Mouse (Mus musculus) heart, embryonic 13.5 days (tissue): ENCODE results near the gene Fbxl16. TPM values are rescaled to one million over a fixed set of nuclear protein-coding genes. Genes with fewer than 3 reads are reported as not detected.

Experiments
- ATAC-seq: fragments of 200-750 bp; cut with Nextera tagmentation; 2 replicates; pipeline ENCODE4 v1.8.0; 2017; ENCODE audit warnings: moderate TSS enrichment; ENCODE audit not compliant: insufficient number of reproducible peaks, low FRiP score, low TSS enrichment; ENCODE audit errors: extremely low read depth
- H3K27ac ChIP-seq: fragments of 300-500 bp; sonication (generic); replicated peaks from 2 replicates; pipeline ENCODE4 v1.5.1; 2015; ENCODE audit warnings: moderate library complexity, mild to moderate bottlenecking, inconsistent platforms
- H3K27me3 ChIP-seq: fragments of 300-500 bp; sonication (generic); replicated peaks from 2 replicates; pipeline ENCODE4 v1.6.1; 2015; ENCODE audit warnings: mild to moderate bottlenecking, inconsistent platforms
- H3K36me3 ChIP-seq: fragments of 300-500 bp; sonication (generic); 2 replicates; pipeline ENCODE4 v1.6.1; 2015; ENCODE audit warnings: mild to moderate bottlenecking, inconsistent platforms
- H3K4me1 ChIP-seq: fragments of 300-500 bp; sonication (generic); 2 replicates; pipeline ENCODE4 v1.6.1; 2015; ENCODE audit warnings: inconsistent platforms
- H3K4me2 ChIP-seq: fragments of 300-500 bp; sonication (generic); 2 replicates; pipeline ENCODE4 v1.6.1; 2015; ENCODE audit warnings: inconsistent platforms, mild to moderate bottlenecking, moderate library complexity
- H3K4me3 ChIP-seq: fragments of 300-500 bp; sonication (generic); 2 replicates; pipeline ENCODE4 v1.5.1; 2015; ENCODE audit warnings: moderate library complexity, mild to moderate bottlenecking, inconsistent platforms
- H3K9ac ChIP-seq: fragments of 300-500 bp; sonication (generic); 2 replicates; pipeline ENCODE4 v1.6.1; 2015; ENCODE audit warnings: inconsistent platforms, mild to moderate bottlenecking, moderate library complexity
- H3K9me3 ChIP-seq: fragments of 300-500 bp; sonication (generic); 2 replicates; pipeline ENCODE4 v1.6.1; 2016; ENCODE audit warnings: inconsistent platforms
- WGBS: fragments of 180-500 bp; shearing (Covaris S2); methylation state at CpG from one replicate; pipeline ENCODE4 v1.1.7; 2015; ENCODE audit warnings: mixed read lengths; 5-methylcytosine and 5-hydroxymethylcytosine counted together
- polyA plus RNA-seq: library from polyadenylated mRNA; unstranded; fragments of >200 nt; fragmentation: Nextera tagmentation; extraction: Ambion mirVana; gene quantifications from 2 replicates; pipeline ENCODE4 v1.2.1, GENCODE M21; 2015

The Fbxl16 gene
- polyA plus RNA-seq, 1 experiment from 2014 or later, result 1.0 TPM

DNA sequence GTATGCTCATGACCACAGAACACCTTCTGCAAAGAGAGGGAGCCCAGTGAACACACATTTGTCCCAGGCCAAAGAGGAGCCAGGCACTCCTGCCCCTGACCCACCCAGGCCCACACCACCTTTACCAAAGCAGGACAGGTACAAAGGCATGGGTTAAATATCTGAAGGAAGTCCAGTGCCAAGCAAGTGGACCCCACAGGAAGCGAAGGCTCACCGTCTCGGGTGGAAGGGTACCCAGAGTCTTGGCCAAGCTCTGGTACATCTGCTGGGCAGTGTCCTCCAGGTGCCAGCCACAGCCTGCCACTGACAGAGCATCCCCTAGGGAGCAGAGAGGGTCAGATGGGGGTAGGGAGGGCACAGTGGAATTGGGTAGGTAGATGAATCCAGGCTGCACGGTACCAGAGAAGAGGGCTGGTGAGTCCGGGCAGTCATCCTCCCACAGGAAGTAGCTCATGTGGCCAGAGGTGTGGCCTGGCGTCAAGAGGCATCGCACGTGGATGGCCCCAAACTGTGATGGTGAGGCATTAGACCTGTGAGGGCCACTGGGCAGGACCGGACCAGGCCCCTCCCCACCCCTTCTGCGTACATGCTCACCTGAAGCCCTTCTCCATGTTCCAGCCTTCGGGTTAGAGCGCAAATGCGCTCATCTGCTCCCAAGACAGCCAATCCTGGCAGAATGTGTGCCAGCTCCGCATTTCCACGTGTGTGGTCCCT lies 24.9 kb upstream of the Fbxl16 start:
- 82% methylated on average over 15 of the region's 15 CpGs for WGBS
- H3K27ac ChIP-seq, result no peak overlapping the region
- peak overlapping the region; percentile 90 for H3K9ac ChIP-seq
- peak overlapping the region; percentile 94 for H3K4me2 ChIP-seq
- ATAC-seq, result no peak
- H3K27me3 ChIP-seq, result no peaks in the 10 kb centered on the region
- H3K4me3 ChIP-seq, result peak overlapping the region; percentile 79
- peaks cover 69% of the 10 kb centered on the region for H3K36me3 ChIP-seq
- peaks cover 31% of the 10 kb centered on the region for H3K4me1 ChIP-seq
- H3K9me3 ChIP-seq, result no peaks in the 10 kb centered on the region

DNA sequence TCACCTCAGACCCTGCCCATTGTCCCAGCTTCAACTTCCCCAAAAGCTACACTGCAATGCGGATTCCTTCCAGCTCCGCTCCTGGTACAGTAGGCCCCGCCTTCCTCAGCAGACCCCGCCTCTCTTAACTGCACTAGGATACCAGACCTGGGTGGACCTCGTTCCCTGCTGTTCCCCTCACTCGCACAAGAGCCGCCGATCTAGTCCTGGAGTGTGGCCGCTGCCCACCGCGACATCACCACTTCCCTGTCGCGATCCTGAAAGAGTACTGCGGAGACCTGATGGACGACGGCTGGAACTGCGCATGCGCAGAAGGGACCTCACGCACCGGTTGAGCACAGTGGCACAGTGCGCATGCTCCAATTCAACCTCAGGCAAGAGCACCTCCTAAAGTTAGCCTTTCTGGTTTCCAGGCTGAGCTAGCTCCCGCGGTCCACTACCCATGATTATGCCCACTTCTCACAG lies 23.6 kb upstream of the Fbxl16 start, which contains the start of gene Haghl:
Haghl (minus strand) TSS at position 393 of the 465 bp plus-strand sequence.
- H3K36me3 ChIP-seq, result peaks cover 68% of the 10 kb centered on the region
- peak within 1 kb of the TSS; percentile 79 for H3K4me3 ChIP-seq
- H3K4me2 ChIP-seq, result peak within 1 kb of the TSS; percentile 94
- ATAC-seq, result peak; percentile 71
- H3K27me3 ChIP-seq, result no peaks in the 10 kb centered on the region
- H3K4me1 ChIP-seq, result peaks cover 31% of the 10 kb centered on the region
- H3K9ac ChIP-seq, result peak within 1 kb of the TSS; percentile 90
- under 1% methylated on average over 23 of the region's 23 CpGs for WGBS
- peak within 1 kb of the TSS; percentile 93 for H3K27ac ChIP-seq
- no peaks in the 10 kb centered on the region for H3K9me3 ChIP-seq

DNA sequence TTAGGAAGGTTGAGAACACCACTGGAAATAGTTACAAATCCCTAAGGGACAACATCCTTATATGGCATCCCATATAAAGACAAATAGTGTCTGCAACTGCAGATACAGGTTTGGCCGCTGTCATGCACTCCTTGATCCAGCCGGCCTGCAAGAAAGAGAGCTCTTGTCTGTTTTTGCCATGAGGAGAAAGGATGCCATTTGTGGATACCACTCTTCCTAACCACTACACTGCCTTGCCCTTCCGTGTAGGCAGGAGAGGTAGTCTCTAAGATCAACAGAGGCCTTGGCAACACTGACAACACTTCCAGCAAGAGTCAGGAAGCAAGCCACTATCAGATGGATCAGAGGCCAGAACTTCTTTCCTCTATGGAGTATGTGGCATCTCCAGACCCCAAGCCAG lies 22.6 kb upstream of the Fbxl16 start, which contains the start of gene Ccdc78:
Ccdc78 (plus strand) TSS at position 301 of the 400 bp plus-strand sequence.
- Histone ChIP-seq H3K36me3 (peaks cover 62% of the 10 kb centered on the region), H3K4me1 (peaks cover 39% of the 10 kb centered on the region), H3K4me2 (peak within 1 kb of the TSS; percentile 94), H3K9me3 (no peaks in the 10 kb centered on the region), H3K27me3 (no peaks in the 10 kb centered on the region), H3K9ac (peak within 1 kb of the TSS; percentile 90), H3K27ac (peak within 1 kb of the TSS; percentile 93), H3K4me3 (peak within 1 kb of the TSS; percentile 79)
- ATAC-seq, result no peak
- 65% methylated on average over 3 of the region's 3 CpGs for WGBS

DNA sequence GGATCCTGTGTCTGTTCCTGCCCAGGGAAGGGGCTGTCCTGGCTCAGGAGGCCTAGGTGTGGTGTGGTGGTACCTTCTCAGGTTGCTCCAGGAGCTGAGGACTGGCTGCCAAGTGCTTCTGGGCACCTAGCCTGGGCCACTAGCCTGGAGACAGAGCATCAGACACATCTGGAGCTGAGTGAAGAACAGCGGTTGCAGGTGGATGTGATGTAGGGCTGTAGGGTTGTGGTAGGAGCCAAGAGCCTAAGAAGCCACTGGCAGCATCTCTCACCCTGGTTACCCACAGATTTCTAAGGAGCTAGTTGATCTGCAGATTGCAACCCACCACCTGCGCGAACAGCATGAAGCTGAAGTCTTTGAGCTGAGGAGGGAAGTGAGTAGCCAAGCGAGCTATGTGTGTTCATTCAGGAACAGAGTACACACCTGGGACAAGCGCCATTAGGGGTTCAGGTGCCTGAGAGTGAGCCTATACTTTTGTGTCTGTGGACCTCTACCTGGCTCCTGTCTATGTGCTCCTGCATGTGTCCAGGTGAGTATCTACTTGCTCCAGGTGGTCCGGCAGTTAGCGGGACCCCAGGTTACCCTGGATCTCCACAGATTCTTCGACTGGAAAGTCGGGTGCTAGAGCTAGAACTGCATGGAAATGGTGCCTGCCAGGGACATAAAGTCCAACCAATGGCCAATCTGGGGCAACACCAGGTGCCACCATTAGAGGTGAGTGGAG lies 21.9 kb upstream of the Fbxl16 start:
- H3K27ac ChIP-seq, result no peak overlapping the region
- peaks cover 55% of the 10 kb centered on the region for H3K36me3 ChIP-seq
- no peak overlapping the region for H3K4me3 ChIP-seq
- WGBS, result 85% methylated on average over 9 of the region's 9 CpGs
- no peak overlapping the region for H3K9ac ChIP-seq
- H3K27me3 ChIP-seq, result no peaks in the 10 kb centered on the region
- H3K4me2 ChIP-seq, result no peak overlapping the region
- peaks cover 43% of the 10 kb centered on the region for H3K4me1 ChIP-seq
- no peak for ATAC-seq
- no peaks in the 10 kb centered on the region for H3K9me3 ChIP-seq

DNA sequence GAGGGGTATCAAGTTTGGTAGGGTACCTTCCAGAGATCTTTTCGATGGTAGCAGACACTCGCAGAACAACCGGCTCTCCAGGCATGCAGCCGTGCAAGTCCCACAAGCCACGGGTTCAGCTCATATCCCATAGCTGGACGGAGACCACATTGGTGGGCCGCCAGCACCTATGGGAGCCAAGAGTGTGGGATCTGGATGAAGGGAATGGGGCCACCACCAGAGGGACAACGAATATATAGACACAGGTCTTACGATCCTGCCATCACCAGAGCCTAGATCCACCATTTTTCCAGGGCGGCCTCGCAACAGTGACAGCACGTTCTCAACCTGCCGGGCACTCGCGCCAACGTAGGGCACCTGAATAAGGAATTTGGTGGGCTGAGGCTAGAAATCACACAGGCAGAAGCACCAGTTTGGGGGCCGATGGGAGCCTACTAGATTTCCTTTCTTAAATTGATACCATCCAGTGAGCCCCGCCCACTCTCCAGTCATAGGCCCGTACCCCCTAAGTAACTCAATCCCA lies 17.5 kb upstream of the Fbxl16 start:
- 30% methylated on average over 19 of the region's 19 CpGs for WGBS
- H3K27me3 ChIP-seq, result no peaks in the 10 kb centered on the region
- H3K9me3 ChIP-seq, result no peaks in the 10 kb centered on the region
- H3K27ac ChIP-seq, result peak overlapping the region; percentile 96
- H3K4me3 ChIP-seq, result peak overlapping the region; percentile 79
- ATAC-seq, result no peak
- peaks cover 32% of the 10 kb centered on the region for H3K36me3 ChIP-seq
- H3K4me1 ChIP-seq, result peaks cover 45% of the 10 kb centered on the region
- H3K4me2 ChIP-seq, result peak overlapping the region; percentile 90
- H3K9ac ChIP-seq, result peak overlapping the region; percentile 86

DNA sequence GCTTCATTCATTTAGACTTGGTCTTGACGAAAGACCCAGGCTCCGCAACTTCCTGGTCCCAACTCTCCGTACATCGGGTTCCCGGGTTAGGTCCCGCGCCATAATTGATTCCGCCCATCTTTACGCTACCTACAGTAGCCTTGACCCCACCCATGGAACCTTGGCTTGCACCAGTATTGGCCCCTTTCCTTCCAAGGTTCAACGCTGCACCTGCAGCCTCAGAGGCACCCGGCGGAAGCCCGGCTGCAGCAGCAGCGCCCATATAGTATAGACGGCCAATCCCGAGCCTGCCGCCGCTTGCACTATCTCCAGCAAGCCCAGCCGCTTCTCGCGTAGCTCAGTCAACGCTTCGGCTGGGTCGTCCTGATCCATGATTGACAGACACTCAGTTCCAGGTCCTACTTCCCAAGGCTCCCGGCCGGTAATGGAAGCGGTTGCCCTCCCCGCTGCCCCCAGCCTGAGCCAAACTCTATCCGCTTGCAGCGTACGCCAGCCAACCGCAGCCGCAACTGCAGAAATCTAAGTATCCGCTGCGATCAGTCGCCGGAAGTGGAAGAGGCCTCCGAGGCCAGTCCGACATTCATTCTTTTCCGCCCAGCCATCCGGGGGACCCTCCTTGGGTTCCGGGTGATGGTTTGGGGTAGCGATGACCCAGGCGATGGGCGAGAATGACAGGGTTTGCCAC lies 16.9 kb upstream of the Fbxl16 start:
- H3K9me3 ChIP-seq, result no peaks in the 10 kb centered on the region
- H3K4me2 ChIP-seq, result peak overlapping the region; percentile 90
- H3K4me1 ChIP-seq, result peaks cover 47% of the 10 kb centered on the region
- H3K4me3 ChIP-seq, result peak overlapping the region; percentile 79
- WGBS, result under 1% methylated on average over 45 of the region's 45 CpGs
- H3K36me3 ChIP-seq, result peaks cover 32% of the 10 kb centered on the region
- H3K9ac ChIP-seq, result peak overlapping the region; percentile 86
- 0 out of 2 replicates have a peak, but pooled peaks have one; percentile 29 for ATAC-seq
- H3K27ac ChIP-seq, result peak overlapping the region; percentile 96
- no peaks in the 10 kb centered on the region for H3K27me3 ChIP-seq

DNA sequence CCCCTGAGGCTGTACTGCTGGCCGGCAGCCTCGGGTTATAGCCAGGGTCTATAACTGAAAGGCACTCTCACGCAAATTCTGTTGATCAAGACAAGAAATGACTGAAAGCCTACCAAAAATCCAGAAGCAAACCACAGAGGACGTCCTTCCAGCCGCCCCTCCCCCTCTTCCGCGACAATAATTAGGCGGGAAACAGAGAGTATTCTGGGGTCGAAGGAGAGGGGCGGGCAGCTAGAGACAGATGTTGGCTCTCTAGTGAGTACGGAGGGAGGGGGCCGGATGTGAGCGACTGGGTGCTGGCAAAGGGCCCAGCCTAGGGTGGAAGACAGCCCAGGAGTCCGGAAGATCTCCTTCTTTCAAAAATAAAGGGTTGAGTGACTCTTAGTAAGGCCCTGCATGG lies 16.3 kb upstream of the Fbxl16 start, which contains the start of gene Fam173a:
Fam173a (minus strand) TSS at position 287 of the 400 bp plus-strand sequence.
- 1% methylated on average over 14 of the region's 14 CpGs for WGBS
- H3K9me3 ChIP-seq, result no peaks in the 10 kb centered on the region
- H3K27ac ChIP-seq, result peak within 1 kb of the TSS; percentile 96
- H3K4me3 ChIP-seq, result peak within 1 kb of the TSS; percentile 79
- H3K27me3 ChIP-seq, result no peaks in the 10 kb centered on the region
- peaks cover 53% of the 10 kb centered on the region for H3K4me1 ChIP-seq
- ATAC-seq, result peak; percentile 54; the same call in 1 of the 2 replicates
- peak within 1 kb of the TSS; percentile 86 for H3K9ac ChIP-seq
- H3K4me2 ChIP-seq, result peak within 1 kb of the TSS; percentile 90
- H3K36me3 ChIP-seq, result peaks cover 27% of the 10 kb centered on the region

DNA sequence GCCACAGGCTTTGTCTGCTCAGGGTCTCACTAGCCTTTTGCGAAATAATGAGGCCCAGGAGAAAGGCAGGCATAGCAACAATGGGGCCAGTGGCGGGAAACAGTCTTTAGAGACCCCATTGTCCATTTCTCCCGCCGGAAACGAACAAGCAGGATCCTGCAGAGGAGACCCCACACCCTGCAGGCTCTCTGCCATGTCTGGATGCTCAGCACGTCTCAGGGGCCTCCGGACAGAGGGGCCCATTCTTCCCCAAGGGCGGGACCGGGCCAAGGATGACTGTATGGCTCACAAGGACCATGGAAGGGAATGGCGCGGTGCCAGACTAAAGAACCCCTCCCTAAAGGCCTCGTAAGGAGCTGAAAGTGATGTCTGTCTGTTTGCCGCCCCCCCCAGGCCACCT lies 14.7 kb upstream of the Fbxl16 start:
- WGBS, result 77% methylated on average over 13 of the region's 13 CpGs
- Histone ChIP-seq H3K4me3 (no peak overlapping the region), H3K36me3 (peaks cover 13% of the 10 kb centered on the region), H3K9me3 (no peaks in the 10 kb centered on the region), H3K27me3 (no peaks in the 10 kb centered on the region), H3K9ac (no peak overlapping the region), H3K4me2 (no peak overlapping the region), H3K27ac (no peak overlapping the region), H3K4me1 (peaks cover 53% of the 10 kb centered on the region)
- ATAC-seq, result no peak

DNA sequence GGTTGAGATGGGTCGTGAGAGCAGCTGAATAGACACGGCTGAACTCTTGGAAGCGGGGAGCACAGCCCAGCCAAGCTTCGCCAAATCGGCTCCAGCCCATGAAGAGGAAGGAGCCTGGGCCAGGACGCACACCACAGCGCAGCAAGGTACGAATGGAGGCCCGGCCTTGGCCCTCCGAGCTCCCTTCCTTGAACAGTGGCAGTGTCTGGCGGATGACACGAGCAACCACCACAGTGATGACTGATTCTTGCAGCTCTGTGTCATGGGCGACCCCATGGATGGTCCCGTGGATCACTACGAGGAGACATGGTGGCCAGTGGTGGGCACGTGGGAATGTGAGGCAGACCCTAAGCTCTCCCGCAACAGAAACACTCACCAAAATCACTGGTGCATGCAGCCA lies 13.9 kb upstream of the Fbxl16 start:
- no peak overlapping the region for H3K27ac ChIP-seq
- peaks cover 5% of the 10 kb centered on the region for H3K36me3 ChIP-seq
- WGBS, result 83% methylated on average over 17 of the region's 17 CpGs
- peak overlapping the region; percentile 85; the same call in 1 of the 2 replicates for H3K9ac ChIP-seq
- H3K4me1 ChIP-seq, result peaks cover 53% of the 10 kb centered on the region
- no peak overlapping the region for H3K4me3 ChIP-seq
- H3K4me2 ChIP-seq, result peak overlapping the region; percentile 97
- ATAC-seq, result no peak
- H3K9me3 ChIP-seq, result no peaks in the 10 kb centered on the region
- H3K27me3 ChIP-seq, result no peaks in the 10 kb centered on the region

DNA sequence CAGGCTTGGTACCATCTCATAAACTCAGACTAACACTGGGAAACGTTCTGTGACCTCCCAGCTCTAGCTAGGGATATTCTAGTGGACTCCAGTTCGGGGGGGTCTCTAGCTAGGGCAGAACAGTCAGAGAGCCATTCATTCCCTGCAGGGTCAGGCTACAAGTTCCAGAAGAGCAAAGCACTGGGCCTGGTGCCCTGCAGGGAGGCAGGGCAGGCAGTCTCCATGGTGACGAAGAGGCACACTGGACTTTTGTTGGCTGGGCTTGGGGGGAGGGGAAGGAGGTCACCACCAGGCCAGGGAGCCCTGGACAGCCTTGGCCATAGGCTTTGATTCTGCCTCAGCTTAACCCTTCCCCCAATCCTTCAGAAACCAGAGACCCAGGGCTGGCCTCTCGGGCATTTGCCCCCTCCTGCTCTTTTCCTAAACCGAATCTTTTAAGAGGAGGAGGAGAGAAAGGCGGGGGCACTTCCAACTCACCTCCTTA lies 13.2 kb upstream of the Fbxl16 start, which contains the start of gene AC134908.4:
AC134908.4 (minus strand) TSS at position 51 of the 484 bp plus-strand sequence.
- Histone ChIP-seq H3K9me3 (no peaks in the 10 kb centered on the region), H3K36me3 (no peaks in the 10 kb centered on the region), H3K27me3 (no peaks in the 10 kb centered on the region), H3K4me3 (peak within 1 kb of the TSS; percentile 77), H3K9ac (peak within 1 kb of the TSS; percentile 85), H3K4me2 (peak within 1 kb of the TSS; percentile 97), H3K27ac (no peak within 1 kb of the TSS), H3K4me1 (peaks cover 51% of the 10 kb centered on the region)
- 21% methylated on average over 6 of the region's 6 CpGs for WGBS
- no peak for ATAC-seq
